Mouse (Mus musculus) kidney, embryonic 14.5 days (tissue): Measurements from ENCODE around the gene Olfm1. TPM values are rescaled to one million over a fixed set of nuclear protein-coding genes. Genes with fewer than 3 reads are reported as not detected.

Experiments
- ATAC-seq: fragments of 200-750 bp; cut with Nextera tagmentation; 2 replicates; pipeline ENCODE4 v1.8.0; 2017; ENCODE audit warnings: moderate number of reproducible peaks, mild to moderate bottlenecking, moderate TSS enrichment, moderate library complexity; ENCODE audit not compliant: low FRiP score, low TSS enrichment
- H3K27ac ChIP-seq: fragments of 300-500 bp; sonication (generic); 2 replicates; pipeline ENCODE4 v1.5.1; 2014; ENCODE audit warnings: low read depth, mild to moderate bottlenecking, low read length, moderate library complexity, mixed read lengths
- H3K27me3 ChIP-seq: fragments of 300-500 bp; sonication (generic); 2 replicates; pipeline ENCODE4 v1.6.1; 2014; ENCODE audit warnings: mild to moderate bottlenecking, low read length; ENCODE audit not compliant: control insufficient read depth, insufficient read depth
- H3K36me3 ChIP-seq: fragments of 300-500 bp; sonication (generic); 2 replicates; pipeline ENCODE4 v1.6.1; 2014; ENCODE audit warnings: low read length, mixed read lengths; ENCODE audit not compliant: control insufficient read depth, insufficient read depth
- H3K4me1 ChIP-seq: fragments of 300-500 bp; sonication (generic); 2 replicates; pipeline ENCODE4 v1.6.1; 2014; ENCODE audit warnings: low read length, mixed read lengths; ENCODE audit not compliant: control insufficient read depth, insufficient read depth
- H3K4me2 ChIP-seq: fragments of 300-500 bp; sonication (generic); replicated peaks from 2 replicates; pipeline ENCODE4 v1.6.1; 2014; ENCODE audit warnings: low read depth, mild to moderate bottlenecking, low read length
- H3K4me3 ChIP-seq: fragments of 300-500 bp; sonication (generic); 2 replicates; pipeline ENCODE4 v1.5.1; 2014; ENCODE audit warnings: mild to moderate bottlenecking, low read length
- H3K9ac ChIP-seq: fragments of 300-500 bp; sonication (generic); 2 replicates; pipeline ENCODE4 v1.6.1; 2014; ENCODE audit warnings: low read depth, mild to moderate bottlenecking, low read length, moderate library complexity
- H3K9me3 ChIP-seq: fragments of 300-500 bp; sonication (generic); 2 replicates; pipeline ENCODE4 v1.6.1; 2016; ENCODE audit warnings: low read length; ENCODE audit not compliant: control insufficient read depth
- WGBS: fragments of 180-500 bp; shearing (Covaris S2); extraction: QIAGEN DNeasy Blood & Tissue Kit; methylation state at CpG from one replicate; pipeline ENCODE4 v1.1.7; 2014; 5-methylcytosine and 5-hydroxymethylcytosine counted together
- polyA plus RNA-seq: library from polyadenylated mRNA; unstranded; fragments of >200 nt; fragmentation: Nextera tagmentation; extraction: Ambion mirVana; gene quantifications from 2 replicates; pipeline ENCODE4 v1.2.1, GENCODE M21; 2014

The Olfm1 gene
- polyA plus RNA-seq, 1 experiment from 2014 or later = 16.2 TPM

DNA sequence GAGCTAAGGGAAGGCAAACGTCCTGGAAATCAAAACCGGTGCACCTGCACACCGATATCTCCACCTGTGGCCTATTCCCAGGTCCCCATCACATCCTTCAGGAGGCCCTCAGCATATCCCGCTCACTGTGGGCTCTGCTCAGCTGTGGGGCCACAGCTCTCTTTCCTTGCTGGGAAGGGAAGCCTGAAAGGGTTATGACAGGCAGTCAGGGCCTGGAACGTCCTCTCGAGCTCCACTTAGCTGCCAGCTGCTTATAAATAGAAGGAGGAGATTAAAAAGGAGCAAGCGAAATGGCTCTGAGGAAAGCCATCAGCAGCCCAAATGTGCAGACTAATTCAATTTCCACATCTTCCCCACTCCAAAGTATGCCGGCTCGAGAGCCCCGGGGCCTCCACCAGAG is 86.1 kb downstream of the Olfm1 start:
- Histone ChIP-seq H3K4me2 (no peak overlapping the region), H3K4me1 (0 out of 2 replicates have a peak, but pooled peaks cover 2% of the 10 kb centered on the region), H3K27me3 (no peaks in the 10 kb centered on the region), H3K9me3 (no peaks in the 10 kb centered on the region), H3K9ac (no peak overlapping the region), H3K4me3 (no peak overlapping the region), H3K27ac (no peak overlapping the region), H3K36me3 (no peaks in the 10 kb centered on the region)
- no peak for ATAC-seq
- 80% methylated on average over 10 of the region's 10 CpGs for WGBS

Other genes with a start within 250 kb of the Olfm1 start
- gene Fcnb, start 108.1 kb upstream of the Olfm1 start, polyA plus RNA-seq = not detected in 2 replicates